Mouse (Mus musculus): Measurements from ENCODE around the gene Pygm. TPM values are rescaled to one million over a fixed set of nuclear protein-coding genes. Genes with fewer than 3 reads are reported as not detected.

Pygm gene
- polyA plus RNA-seq, 1 experiment from 2014 or later, result 2.7 TPM

- ATAC-seq (ENCODE audit: low read depth) (no peak), DNase-seq (no peak)
- Histone ChIP-seq H3K4me1 (replicated peaks) (peaks cover 32% of the 10 kb centered on the region), H3K9ac (no peak overlapping the region), H3K4me2 (no peak overlapping the region), H3K27me3 (peaks cover 52% of the 10 kb centered on the region), H3K4me3 (replicated peaks) (no peak overlapping the region), H3K27ac (no peak overlapping the region), H3K36me3 (no peaks in the 10 kb centered on the region), H3K9me3 (replicated peaks) (no peaks in the 10 kb centered on the region)
- WGBS (ENCODE audit: insufficient replicate concordance), result 26% methylated on average over 9 of the region's 9 CpGs
Measured at GRCm38 (mm10) chr19:6416124-6416770, 32.0 kb downstream of the Pygm start.

- peaks cover 58% of the 10 kb centered on the region for H3K27me3 ChIP-seq
- no peak overlapping the region for H3K27ac ChIP-seq
- H3K4me1 ChIP-seq (replicated peaks), result peaks cover 32% of the 10 kb centered on the region
- no peak overlapping the region for H3K9ac ChIP-seq
- WGBS (ENCODE audit: insufficient replicate concordance), result 53% methylated on average over 12 of the region's 12 CpGs
- no peak overlapping the region for H3K4me3 ChIP-seq (replicated peaks)
- no peaks in the 10 kb centered on the region for H3K9me3 ChIP-seq (replicated peaks)
- no peak overlapping the region for H3K4me2 ChIP-seq
- ATAC-seq (ENCODE audit: low read depth) (no peak), DNase-seq (no peak)
- no peaks in the 10 kb centered on the region for H3K36me3 ChIP-seq
Measured at GRCm38 (mm10) chr19:6416894-6417761, 32.9 kb downstream of the Pygm start.

DNA sequence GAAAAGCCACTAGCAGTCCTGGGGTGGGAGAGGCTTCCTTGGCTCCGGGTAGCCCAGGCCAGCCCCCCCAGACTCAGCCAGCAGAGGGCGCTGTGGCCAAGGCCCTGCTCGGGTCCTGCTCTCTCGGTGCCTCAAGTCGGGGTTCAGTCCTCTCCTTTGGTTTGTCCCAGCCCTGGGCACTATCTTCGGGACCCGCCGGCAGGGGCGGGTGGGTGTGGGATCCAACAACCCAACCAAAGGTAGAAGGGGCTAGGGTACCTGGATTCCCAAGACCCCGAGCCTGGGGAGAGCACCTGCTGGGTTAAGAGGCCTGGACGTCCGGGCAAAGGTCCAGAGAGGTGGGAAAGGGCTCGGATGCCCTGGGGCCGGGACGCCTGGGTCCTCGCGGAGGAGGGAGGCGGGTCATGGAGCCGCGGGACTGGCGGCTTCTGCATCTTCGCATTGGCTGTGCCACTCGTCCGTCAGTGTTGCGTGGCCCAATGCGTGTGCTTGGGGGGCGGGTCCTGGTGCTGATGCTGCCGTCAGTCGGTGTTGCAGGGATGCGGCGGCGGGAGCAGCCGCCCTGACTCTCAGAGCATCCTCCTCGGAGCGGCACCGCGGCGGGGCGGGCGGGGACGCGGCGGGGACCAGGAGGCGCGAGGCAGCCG is 34.2 kb downstream of the Pygm start, which contains the start of gene Nrxn2:
Gene Nrxn2 (plus strand): TSS at position 499 of the 647 bp plus-strand sequence.
- H3K27ac ChIP-seq, result no peak within 1 kb of the TSS
- ATAC-seq (ENCODE audit: low read depth), result peak; percentile 78
- peak; percentile 60 for DNase-seq
- 2% methylated on average over 43 of the region's 46 CpGs for WGBS (ENCODE audit: insufficient replicate concordance)
- H3K9ac ChIP-seq, result no peak within 1 kb of the TSS
- peak within 1 kb of the TSS; percentile 53 for H3K4me3 ChIP-seq (replicated peaks)
- peaks cover 32% of the 10 kb centered on the region for H3K4me1 ChIP-seq (replicated peaks)
- peaks cover 64% of the 10 kb centered on the region for H3K27me3 ChIP-seq
- H3K36me3 ChIP-seq, result no peaks in the 10 kb centered on the region
- no peaks in the 10 kb centered on the region for H3K9me3 ChIP-seq (replicated peaks)
- peak within 1 kb of the TSS; percentile 74 for H3K4me2 ChIP-seq

- WGBS (ENCODE audit: insufficient replicate concordance), result 10% methylated on average over 23 of the region's 23 CpGs
- H3K9ac ChIP-seq, result no peak overlapping the region
- H3K4me3 ChIP-seq (replicated peaks), result no peak overlapping the region
Measured at GRCm38 (mm10) chr19:6418984-6419692, 34.9 kb downstream of the Pygm start.

GRCm38 (mm10) chr19:6419805-6420310 is 35.7 kb downstream of the Pygm start:
- ATAC-seq (ENCODE audit: low read depth) (no peak), DNase-seq (no peak)
- 49% methylated on average over 9 of the region's 9 CpGs for WGBS (ENCODE audit: insufficient replicate concordance)
- no peak overlapping the region for H3K4me3 ChIP-seq (replicated peaks)
- no peaks in the 10 kb centered on the region for H3K9me3 ChIP-seq (replicated peaks)
- H3K27ac ChIP-seq, result no peak overlapping the region
- H3K4me1 ChIP-seq (replicated peaks), result peaks cover 29% of the 10 kb centered on the region
- peaks cover 79% of the 10 kb centered on the region for H3K27me3 ChIP-seq
- no peaks in the 10 kb centered on the region for H3K36me3 ChIP-seq
- H3K4me2 ChIP-seq, result no peak overlapping the region
- H3K9ac ChIP-seq, result no peak overlapping the region

More at GRCm38 (mm10) chr19:6418984-6419692, 34.9 kb downstream of the Pygm start:
- no peaks in the 10 kb centered on the region for H3K36me3 ChIP-seq
- H3K4me1 ChIP-seq (replicated peaks), result peaks cover 29% of the 10 kb centered on the region
- DNase-seq (no peak), ATAC-seq (ENCODE audit: low read depth) (no peak)
- H3K27ac ChIP-seq, result no peak overlapping the region
- peak overlapping the region; percentile 74; the same call in 1 of the 2 replicates for H3K4me2 ChIP-seq
- H3K9me3 ChIP-seq (replicated peaks), result no peaks in the 10 kb centered on the region
- peaks cover 71% of the 10 kb centered on the region for H3K27me3 ChIP-seq

GRCm38 (mm10) chr19:6420481-6421210 is 36.4 kb downstream of the Pygm start:
- no peaks in the 10 kb centered on the region for H3K36me3 ChIP-seq
- 48% methylated on average over 19 of the region's 19 CpGs for WGBS (ENCODE audit: insufficient replicate concordance)
- H3K27me3 ChIP-seq, result peaks cover 86% of the 10 kb centered on the region
- no peak overlapping the region for H3K4me2 ChIP-seq
- DNase-seq (no peak), ATAC-seq (ENCODE audit: low read depth) (no peak)
- peaks cover 21% of the 10 kb centered on the region for H3K4me1 ChIP-seq (replicated peaks)
- H3K27ac ChIP-seq, result no peak overlapping the region
- no peaks in the 10 kb centered on the region for H3K9me3 ChIP-seq (replicated peaks)
- H3K4me3 ChIP-seq (replicated peaks), result no peak overlapping the region
- H3K9ac ChIP-seq, result no peak overlapping the region

DNA sequence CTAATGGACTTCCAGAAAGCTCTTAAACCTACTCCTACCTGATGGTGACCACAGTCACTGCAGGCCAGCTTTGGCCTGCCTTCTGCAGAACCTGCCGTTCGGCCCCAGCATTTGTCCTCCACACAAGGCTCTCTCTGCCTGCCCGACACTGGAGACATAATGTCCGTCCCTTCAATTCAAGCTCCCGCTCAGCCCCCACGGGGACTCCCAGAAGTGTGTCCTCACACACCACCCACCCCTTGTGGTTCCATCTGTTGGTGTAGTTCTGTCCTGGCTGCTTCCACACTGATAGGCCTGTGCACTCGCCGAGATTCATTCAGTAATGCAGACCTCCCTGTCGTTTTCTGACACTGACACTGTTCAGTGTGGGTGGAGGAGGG is 37.0 kb downstream of the Pygm start:
- 64% methylated on average over 9 of the region's 9 CpGs for whole genome bisulfite sequencing (ENCODE audit: insufficient replicate concordance)
- H3K27ac ChIP-seq, result no peak overlapping the region
- no peak overlapping the region for H3K9ac ChIP-seq
- no peak overlapping the region for H3K4me2 ChIP-seq
- no peak overlapping the region for H3K4me3 ChIP-seq (replicated peaks)
- DNase-seq (no peak), ATAC-seq (ENCODE audit: low read depth) (no peak)
- H3K27me3 ChIP-seq, result peaks cover 90% of the 10 kb centered on the region
- no peaks in the 10 kb centered on the region for H3K36me3 ChIP-seq
- no peaks in the 10 kb centered on the region for H3K9me3 ChIP-seq (replicated peaks)
- H3K4me1 ChIP-seq (replicated peaks), result peaks cover 16% of the 10 kb centered on the region

GRCm38 (mm10) chr19:6422014-6422413 is 37.8 kb downstream of the Pygm start:
- H3K4me2 ChIP-seq, result no peak overlapping the region
- WGBS (ENCODE audit: insufficient replicate concordance), result 56% methylated on average over 7 of the region's 7 CpGs
- H3K4me1 ChIP-seq (replicated peaks), result peaks cover 12% of the 10 kb centered on the region
- H3K27me3 ChIP-seq, result peaks cover 90% of the 10 kb centered on the region
- no peak for DNase-seq
- H3K36me3 ChIP-seq, result no peaks in the 10 kb centered on the region
- H3K9me3 ChIP-seq (replicated peaks), result no peaks in the 10 kb centered on the region
- H3K9ac ChIP-seq, result no peak overlapping the region
- ATAC-seq (ENCODE audit: low read depth), result no peak
- no peak overlapping the region for H3K4me3 ChIP-seq (replicated peaks)
- no peak overlapping the region for H3K27ac ChIP-seq

DNA sequence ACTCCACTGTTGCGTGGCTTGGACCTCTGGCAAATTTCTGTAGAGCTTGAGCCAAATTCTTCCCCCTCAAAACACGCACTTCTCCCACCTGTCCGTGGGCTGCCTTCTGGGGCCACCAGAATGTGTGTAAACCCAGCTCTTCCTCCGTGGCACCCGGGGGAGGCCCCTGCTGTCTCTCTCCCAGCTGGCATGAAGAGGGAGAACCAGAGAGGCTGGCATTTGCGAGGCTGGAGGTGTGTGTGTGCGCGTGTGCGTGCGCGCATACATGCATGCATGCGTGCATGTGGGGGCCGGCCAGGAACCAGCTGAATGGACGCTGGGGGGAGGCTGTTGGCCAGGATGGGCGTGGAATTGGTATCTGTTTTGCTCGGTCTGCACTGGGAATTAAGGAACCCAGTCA is 39.0 kb downstream of the Pygm start:
- Histone ChIP-seq H3K36me3 (no peaks in the 10 kb centered on the region), H3K9ac (no peak overlapping the region), H3K9me3 (replicated peaks) (no peaks in the 10 kb centered on the region), H3K4me3 (replicated peaks) (no peak overlapping the region), H3K4me2 (no peak overlapping the region), H3K4me1 (replicated peaks) (peaks cover 15% of the 10 kb centered on the region), H3K27ac (no peak overlapping the region), H3K27me3 (peaks cover 90% of the 10 kb centered on the region)
- DNase-seq (no peak), ATAC-seq (ENCODE audit: low read depth) (no peak)
- 71% methylated on average over 16 of the region's 16 CpGs for WGBS (ENCODE audit: insufficient replicate concordance)

DNA sequence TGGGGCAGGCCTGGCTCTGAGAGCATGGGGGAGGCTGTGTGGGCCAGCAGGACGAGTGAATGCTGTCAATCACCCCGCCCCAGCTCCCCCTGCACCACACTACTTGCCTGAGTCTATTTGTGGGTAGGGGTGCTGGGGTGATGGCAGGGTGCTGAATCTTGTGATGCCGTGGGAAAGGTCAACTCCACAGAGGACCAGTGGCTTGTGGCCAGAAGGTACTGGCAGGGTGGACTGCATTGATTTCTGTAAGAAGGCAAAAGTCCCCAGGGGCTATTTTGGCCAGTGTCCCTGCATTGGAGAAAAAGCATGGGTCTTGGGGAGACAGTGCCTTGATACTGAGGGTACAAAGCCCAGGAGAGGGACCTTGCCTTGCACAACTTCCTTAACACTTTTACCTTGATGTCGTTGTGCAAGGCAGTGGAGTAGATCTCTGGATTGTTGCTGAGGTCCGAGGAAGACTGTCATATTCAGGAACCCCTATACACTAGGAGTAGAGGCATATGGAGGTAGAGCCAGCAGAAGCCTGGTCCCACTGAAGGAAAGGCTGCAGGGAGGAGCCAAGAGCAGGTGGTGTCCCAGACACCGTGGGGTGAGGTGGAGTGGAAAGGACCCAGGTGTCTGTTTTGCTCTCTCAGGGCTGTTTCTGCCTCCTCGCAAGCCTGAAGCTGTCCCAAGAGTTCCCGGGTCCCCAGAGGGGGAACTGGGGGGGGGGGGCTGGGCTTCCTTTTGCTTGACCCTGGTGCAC is 40.1 kb downstream of the Pygm start:
- Histone ChIP-seq H3K36me3 (no peaks in the 10 kb centered on the region), H3K4me3 (replicated peaks) (no peak overlapping the region), H3K4me1 (replicated peaks) (peaks cover 16% of the 10 kb centered on the region), H3K4me2 (no peak overlapping the region), H3K27me3 (peaks cover 90% of the 10 kb centered on the region), H3K9ac (no peak overlapping the region), H3K27ac (no peak overlapping the region), H3K9me3 (replicated peaks) (no peaks in the 10 kb centered on the region)
- WGBS (ENCODE audit: insufficient replicate concordance), result 46% methylated on average over 8 of the region's 8 CpGs
- DNase-seq (no peak), ATAC-seq (ENCODE audit: low read depth) (no peak)
